Mouse (Mus musculus): ENCODE measurements around the gene Il31ra.

DNA sequence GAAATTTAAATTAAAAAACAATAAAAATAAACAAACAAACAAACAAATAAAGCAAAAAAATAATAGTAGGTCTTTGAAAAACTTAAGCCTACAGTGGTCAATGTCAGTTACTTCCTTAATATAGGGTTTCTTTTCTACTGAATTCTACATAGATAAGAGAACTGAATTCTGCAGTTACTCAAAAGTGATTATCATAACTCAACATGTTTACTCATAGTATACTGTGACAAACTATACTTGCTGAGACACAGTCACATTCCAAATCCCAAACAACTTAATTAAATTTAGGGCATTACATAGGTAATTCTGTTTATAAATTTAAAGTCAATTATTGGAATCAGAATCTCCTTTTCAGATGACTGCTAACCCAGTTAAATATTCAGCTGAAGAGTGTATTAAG, 4.5 kb downstream of the Il31ra start:
- no peak for TF ChIP-seq CTCF (IDR thresholded peaks at IDR 0.05; ENCODE audit: low read depth, low read length)
- no peak for TF ChIP-seq POLR2A (IDR thresholded peaks at IDR 0.05; ENCODE audit: borderline replicate concordance, low read depth, low read length)

Data from bone marrow macrophage, adult 2 months (primary cell).